Mouse (Mus musculus) lung, embryonic 16.5 days (tissue): ENCODE measurements at regions not wholly inside any gene's neighbourhood (a gene's known extent, or its start where the extent isn't known, plus 50 kb on each side); places are given as distances from the start of the nearest gene placed in this dataset.

Experiments used
- ATAC-seq: fragments of 200-750 bp; cut with Nextera tagmentation; 2 replicates; pipeline ENCODE4 v1.8.0; 2017; ENCODE audit warnings: low read depth, mild to moderate bottlenecking, moderate library complexity
- H3K27ac ChIP-seq: fragments of 300-500 bp; sonication (generic); 2 replicates; pipeline ENCODE4 v1.5.1; 2014; ENCODE audit warnings: mild to moderate bottlenecking, control low read depth, low read length
- H3K27me3 ChIP-seq: fragments of 300-500 bp; sonication (generic); 2 replicates; pipeline ENCODE4 v1.6.1; 2014; ENCODE audit warnings: low read depth, low read length, mixed read lengths; ENCODE audit not compliant: control insufficient read depth, insufficient read depth
- H3K36me3 ChIP-seq: fragments of 300-500 bp; sonication (generic); 2 replicates; pipeline ENCODE4 v1.6.1; 2014; ENCODE audit warnings: low read length; ENCODE audit not compliant: control insufficient read depth, insufficient read depth
- H3K4me1 ChIP-seq: fragments of 300-500 bp; sonication (generic); replicated peaks from 2 replicates; pipeline ENCODE4 v1.6.1; 2014; ENCODE audit warnings: low read length, mixed read lengths; ENCODE audit not compliant: control insufficient read depth, insufficient read depth
- H3K4me2 ChIP-seq: fragments of 300-500 bp; sonication (generic); 2 replicates; pipeline ENCODE4 v1.6.1; 2014; ENCODE audit warnings: low read depth, low read length, control low read depth
- H3K4me3 ChIP-seq: fragments of 300-500 bp; sonication (generic); 2 replicates; pipeline ENCODE4 v1.5.1; 2014; ENCODE audit warnings: mild to moderate bottlenecking, low read length, control low read depth
- H3K9ac ChIP-seq: fragments of 300-500 bp; sonication (generic); 2 replicates; pipeline ENCODE4 v1.6.1; 2014; ENCODE audit warnings: low read length, control low read depth
- H3K9me3 ChIP-seq: fragments of 300-500 bp; sonication (generic); 2 replicates; pipeline ENCODE4 v1.6.1; 2016; ENCODE audit warnings: low read length; ENCODE audit not compliant: control insufficient read depth
- WGBS: fragments of 180-500 bp; shearing (Covaris S2); extraction: QIAGEN DNeasy Blood & Tissue Kit; methylation state at CpG from one replicate; pipeline ENCODE4 v1.1.7; 2014; 5-methylcytosine and 5-hydroxymethylcytosine counted together

GRCm38 (mm10) chr5:139598715-139599114, 55.4 kb downstream of the Uncx start:
- 0 out of 2 replicates have a peak, but pooled peaks have one; percentile 7 for ATAC-seq
- H3K4me1 ChIP-seq = peaks cover 8% of the 10 kb centered on the region; the same call in 1 of the 2 replicates
- H3K9me3 ChIP-seq = no peaks in the 10 kb centered on the region
- peak overlapping the region; percentile 34 for H3K4me2 ChIP-seq
- 17% methylated on average over 4 of the region's 4 CpGs for WGBS
- peaks cover 67% of the 10 kb centered on the region for H3K27me3 ChIP-seq
- no peak overlapping the region for H3K9ac ChIP-seq
- no peak overlapping the region for H3K4me3 ChIP-seq
- no peaks in the 10 kb centered on the region for H3K36me3 ChIP-seq
- no peak overlapping the region for H3K27ac ChIP-seq

- peaks cover 66% of the 10 kb centered on the region for H3K27me3 ChIP-seq
- H3K9me3 ChIP-seq = no peaks in the 10 kb centered on the region
- peak overlapping the region; percentile 41; the same call in 1 of the 2 replicates for H3K9ac ChIP-seq
- H3K27ac ChIP-seq = no peak overlapping the region
- H3K36me3 ChIP-seq = no peaks in the 10 kb centered on the region
- WGBS = 1% methylated on average over 24 of the region's 25 CpGs
- peak overlapping the region; percentile 34 for H3K4me2 ChIP-seq
- H3K4me3 ChIP-seq = peak overlapping the region; percentile 24
- peak; percentile 83 for ATAC-seq
- peaks cover 8% of the 10 kb centered on the region; the same call in 1 of the 2 replicates for H3K4me1 ChIP-seq
Measured at GRCm38 (mm10) chr5:139599191-139599937, 56.1 kb downstream of the Uncx start.

- 5% methylated on average over 15 of the region's 15 CpGs for WGBS
Measured at GRCm38 (mm10) chr5:139600213-139600612, 56.9 kb downstream of the Uncx start.

GRCm38 (mm10) chr5:139602860-139603259, 59.6 kb downstream of the Uncx start:
- no peak overlapping the region for H3K9ac ChIP-seq
- no peak for ATAC-seq
- H3K27me3 ChIP-seq = peaks cover 53% of the 10 kb centered on the region
- no peak overlapping the region for H3K4me3 ChIP-seq
- peaks cover 8% of the 10 kb centered on the region; the same call in 1 of the 2 replicates for H3K4me1 ChIP-seq
- no peak overlapping the region for H3K4me2 ChIP-seq
- no peak overlapping the region for H3K27ac ChIP-seq
- H3K9me3 ChIP-seq = no peaks in the 10 kb centered on the region
- 71% methylated on average over 4 of the region's 4 CpGs for WGBS
- no peaks in the 10 kb centered on the region for H3K36me3 ChIP-seq

More at GRCm38 (mm10) chr5:139600213-139600612, 56.9 kb downstream of the Uncx start:
- Histone ChIP-seq H3K27me3 (peaks cover 57% of the 10 kb centered on the region), H3K36me3 (no peaks in the 10 kb centered on the region), H3K9me3 (no peaks in the 10 kb centered on the region), H3K4me2 (no peak overlapping the region), H3K9ac (no peak overlapping the region), H3K4me3 (no peak overlapping the region), H3K27ac (no peak overlapping the region), H3K4me1 (peaks cover 8% of the 10 kb centered on the region; the same call in 1 of the 2 replicates)
- ATAC-seq = no peak

- Histone ChIP-seq H3K36me3 (no peaks in the 10 kb centered on the region), H3K27me3 (peaks cover 48% of the 10 kb centered on the region), H3K4me3 (no peak overlapping the region), H3K27ac (no peak overlapping the region), H3K9me3 (no peaks in the 10 kb centered on the region), H3K4me2 (no peak overlapping the region), H3K9ac (no peak overlapping the region), H3K4me1 (peaks cover 7% of the 10 kb centered on the region; the same call in 1 of the 2 replicates)
- no peak for ATAC-seq
- WGBS = 11% methylated on average over 4 of the region's 4 CpGs
Measured at GRCm38 (mm10) chr5:139603535-139603934, 60.2 kb downstream of the Uncx start.

- WGBS = 38% methylated on average over 4 of the region's 4 CpGs
- Histone ChIP-seq H3K4me2 (no peak overlapping the region), H3K4me3 (no peak overlapping the region), H3K27me3 (peaks cover 40% of the 10 kb centered on the region), H3K9ac (no peak overlapping the region), H3K4me1 (peaks cover 3% of the 10 kb centered on the region; the same call in 1 of the 2 replicates), H3K36me3 (no peaks in the 10 kb centered on the region), H3K9me3 (no peaks in the 10 kb centered on the region), H3K27ac (no peak overlapping the region)
- no peak for ATAC-seq
Measured at GRCm38 (mm10) chr5:139604327-139604726, 61.0 kb downstream of the Uncx start.

GRCm38 (mm10) chr5:139610610-139611520, 67.6 kb downstream of the Uncx start:
- no peaks in the 10 kb centered on the region for H3K27me3 ChIP-seq
- no peaks in the 10 kb centered on the region for H3K36me3 ChIP-seq
- WGBS = 75% methylated on average over 28 of the region's 28 CpGs
- H3K27ac ChIP-seq = no peak overlapping the region
- no peak overlapping the region for H3K9ac ChIP-seq
- H3K4me1 ChIP-seq = no peaks in the 10 kb centered on the region
- no peak overlapping the region for H3K4me3 ChIP-seq
- H3K4me2 ChIP-seq = no peak overlapping the region
- no peaks in the 10 kb centered on the region for H3K9me3 ChIP-seq
- no peak for ATAC-seq

GRCm38 (mm10) chr5:139612224-139612623, 68.9 kb downstream of the Uncx start:
- Histone ChIP-seq H3K36me3 (no peaks in the 10 kb centered on the region), H3K4me2 (no peak overlapping the region), H3K9ac (no peak overlapping the region), H3K9me3 (no peaks in the 10 kb centered on the region), H3K4me3 (no peak overlapping the region), H3K27me3 (no peaks in the 10 kb centered on the region), H3K27ac (no peak overlapping the region), H3K4me1 (no peaks in the 10 kb centered on the region)
- no peak for ATAC-seq
- WGBS = 67% methylated on average over 5 of the region's 5 CpGs

- no peaks in the 10 kb centered on the region for H3K36me3 ChIP-seq
- no peaks in the 10 kb centered on the region for H3K4me1 ChIP-seq
- no peak overlapping the region for H3K4me3 ChIP-seq
- no peaks in the 10 kb centered on the region; the same call in 1 of the 2 replicates for H3K27me3 ChIP-seq
- ATAC-seq = no peak
- no peak overlapping the region for H3K4me2 ChIP-seq
- H3K9me3 ChIP-seq = no peaks in the 10 kb centered on the region
- 68% methylated on average over 6 of the region's 6 CpGs for WGBS
- H3K9ac ChIP-seq = no peak overlapping the region
- H3K27ac ChIP-seq = no peak overlapping the region
Measured at GRCm38 (mm10) chr5:139612676-139613075, 69.4 kb downstream of the Uncx start.
